Mouse (Mus musculus) liver, embryonic 15.5 days (tissue): ENCODE data around the gene Calml3. TPM values are rescaled to one million over a fixed set of nuclear protein-coding genes. Genes with fewer than 3 reads are reported as not detected.
"Not testable (repeated sequence)": the region's sequence is repeated elsewhere in the genome, so short reads cannot be mapped to it uniquely, and the experiment has no call there.

ENCODE experiments used
- ATAC-seq: fragments of 200-750 bp; cut with Nextera tagmentation; 2 replicates; pipeline ENCODE4 v1.8.0; 2017; ENCODE audit warnings: moderate number of reproducible peaks, mild to moderate bottlenecking, moderate library complexity; ENCODE audit not compliant: insufficient read depth
- H3K27ac ChIP-seq: fragments of 300-500 bp; sonication (generic); replicated peaks from 2 replicates; pipeline ENCODE4 v1.5.1; 2015; ENCODE audit warnings: mild to moderate bottlenecking, inconsistent platforms
- H3K27me3 ChIP-seq: fragments of 300-500 bp; sonication (generic); 2 replicates; pipeline ENCODE4 v1.6.1; 2015; ENCODE audit warnings: mild to moderate bottlenecking, inconsistent platforms
- H3K36me3 ChIP-seq: fragments of 300-500 bp; sonication (generic); replicated peaks from 2 replicates; pipeline ENCODE4 v1.6.1; 2015; ENCODE audit warnings: moderate library complexity, mild to moderate bottlenecking, inconsistent platforms
- H3K4me1 ChIP-seq: fragments of 300-500 bp; sonication (generic); replicated peaks from 2 replicates; pipeline ENCODE4 v1.6.1; 2015; ENCODE audit warnings: inconsistent platforms
- H3K4me2 ChIP-seq: fragments of 300-500 bp; sonication (generic); 2 replicates; pipeline ENCODE4 v1.6.1; 2015; ENCODE audit warnings: moderate library complexity, mild to moderate bottlenecking, inconsistent platforms
- H3K4me3 ChIP-seq: fragments of 300-500 bp; sonication (generic); replicated peaks from 2 replicates; pipeline ENCODE4 v1.5.1; 2015; ENCODE audit warnings: mild to moderate bottlenecking, inconsistent platforms
- H3K9ac ChIP-seq: fragments of 300-500 bp; sonication (generic); 2 replicates; pipeline ENCODE4 v1.6.1; 2015; ENCODE audit warnings: moderate library complexity, mild to moderate bottlenecking, inconsistent platforms
- H3K9me3 ChIP-seq: fragments of 300-500 bp; sonication (generic); replicated peaks from 2 replicates; pipeline ENCODE4 v1.6.1; 2016; ENCODE audit warnings: inconsistent platforms
- WGBS: fragments of 180-500 bp; shearing (Covaris S2); methylation state at CpG from one replicate; pipeline ENCODE4 v1.1.7; 2015; ENCODE audit warnings: mixed read lengths; ENCODE audit not compliant: insufficient replicate concordance; 5-methylcytosine and 5-hydroxymethylcytosine counted together
- polyA plus RNA-seq: library from polyadenylated mRNA; unstranded; fragments of >200 nt; fragmentation: Nextera tagmentation; extraction: Ambion mirVana; gene quantifications from 2 replicates; pipeline ENCODE4 v1.2.1, GENCODE M21; 2015

Gene Calml3
- polyA plus RNA-seq: not detected in 2 replicates

- no peak within 1 kb of the TSS for H3K4me2 ChIP-seq
- no peak for ATAC-seq
- H3K9ac ChIP-seq: no peak within 1 kb of the TSS
- H3K36me3 ChIP-seq: no peaks in the 10 kb centered on the region
- no peak within 1 kb of the TSS for H3K4me3 ChIP-seq
- no peaks in the 10 kb centered on the region for H3K27me3 ChIP-seq
- no peak within 1 kb of the TSS for H3K27ac ChIP-seq
- no peaks in the 10 kb centered on the region for H3K4me1 ChIP-seq
- 69% methylated on average over 13 of the region's 13 CpGs for WGBS
- no peaks in the 10 kb centered on the region for H3K9me3 ChIP-seq
These were observed at the start of gene Calml3 for GRCm38 (mm10) chr13:3804186-3804585. Calml3 (minus strand) TSS chr13:3804316.

DNA sequence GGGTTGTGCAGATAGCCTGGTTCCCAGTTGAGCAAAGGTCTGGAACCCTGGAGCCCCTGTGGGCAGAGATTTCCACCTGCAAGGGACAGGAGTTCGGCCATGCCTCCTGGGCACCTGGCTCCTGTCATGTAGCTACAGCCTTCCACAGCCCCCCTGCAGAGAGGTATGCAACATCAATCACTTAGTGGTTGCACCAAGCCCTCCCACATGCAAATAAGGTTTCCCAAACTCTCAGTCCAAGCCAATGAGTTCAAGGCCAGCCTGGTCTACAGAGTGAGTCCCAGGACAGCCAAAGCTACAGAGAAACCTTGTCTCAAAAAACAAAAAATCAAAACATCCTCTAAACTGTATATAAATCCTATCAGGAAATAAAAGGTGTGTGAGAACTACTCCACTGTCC is 46.2 kb upstream of the Calml3 start:
- WGBS: 63% methylated on average over 1 of the region's 1 CpGs
- Histone ChIP-seq H3K4me2 (no peak overlapping the region), H3K9me3 (no peaks in the 10 kb centered on the region), H3K27ac (no peak overlapping the region), H3K4me1 (no peaks in the 10 kb centered on the region), H3K36me3 (no peaks in the 10 kb centered on the region), H3K4me3 (no peak overlapping the region), H3K27me3 (peaks cover 14% of the 10 kb centered on the region), H3K9ac (no peak overlapping the region)
- no peak for ATAC-seq

DNA sequence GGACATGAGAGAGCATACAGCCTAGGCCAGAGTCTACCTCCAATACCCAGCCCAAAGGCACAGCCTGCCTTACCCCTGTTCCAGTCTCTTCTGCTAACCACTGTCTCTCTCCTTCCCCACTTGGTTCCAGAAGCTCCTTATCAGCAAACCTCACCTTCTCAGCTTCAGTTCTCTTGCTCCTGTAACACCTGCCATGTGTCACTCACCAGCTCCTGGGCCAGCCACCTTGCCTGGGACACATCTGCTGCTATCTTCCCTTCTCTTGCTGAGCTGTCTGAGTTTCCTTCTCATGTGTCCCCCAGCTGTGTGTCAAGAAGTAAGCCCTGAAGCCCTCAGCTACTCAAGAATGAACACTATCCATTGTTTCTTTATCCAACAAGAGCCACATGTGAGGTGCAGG is 36.5 kb upstream of the Calml3 start:
- H3K36me3 ChIP-seq, H3K4me3 ChIP-seq, H3K9me3 ChIP-seq, H3K27ac ChIP-seq, H3K4me2 ChIP-seq, H3K27me3 ChIP-seq, H3K4me1 ChIP-seq, H3K9ac ChIP-seq: not testable (repeated sequence)
- ATAC-seq: peak; percentile 44; the same call in 1 of the 2 replicates

DNA sequence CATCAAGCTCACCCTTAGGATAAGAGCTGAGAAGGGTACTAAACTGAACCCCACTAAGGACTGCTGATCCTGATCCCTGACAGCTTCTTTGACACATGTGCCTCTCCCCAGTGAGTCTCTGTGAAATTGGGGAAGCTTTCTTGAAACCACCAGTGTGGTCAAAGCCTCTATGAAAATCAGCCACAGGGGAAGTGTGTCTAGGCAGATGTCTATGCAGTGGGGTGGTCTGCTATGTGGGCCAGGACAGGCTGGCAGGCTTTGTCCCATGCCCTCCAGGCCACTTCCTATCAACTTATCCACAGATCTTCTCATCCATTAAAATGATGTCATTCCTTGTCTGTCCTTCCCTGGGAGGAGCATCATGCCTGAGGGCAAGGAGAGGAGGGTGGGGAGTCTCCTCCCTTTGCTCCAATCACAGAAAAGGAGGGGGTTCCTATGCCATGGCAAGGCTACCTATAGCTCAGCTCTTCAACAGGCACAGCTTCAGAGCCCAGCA is 33.2 kb upstream of the Calml3 start, which contains the start of gene Calm4:
Gene Calm4, plus strand, starts transcription at position 446 of the 496 bp plus-strand sequence.
- H3K27me3 ChIP-seq, H3K4me2 ChIP-seq, ATAC-seq, H3K4me3 ChIP-seq, H3K9me3 ChIP-seq, H3K4me1 ChIP-seq, H3K9ac ChIP-seq, H3K27ac ChIP-seq, H3K36me3 ChIP-seq: not testable (repeated sequence)

- not testable (repeated sequence) for H3K4me2 ChIP-seq, H3K4me1 ChIP-seq, H3K4me3 ChIP-seq, H3K9me3 ChIP-seq, H3K36me3 ChIP-seq, H3K27ac ChIP-seq, ATAC-seq, H3K27me3 ChIP-seq, H3K9ac ChIP-seq
These were observed 29.5 kb upstream of the Calml3 start for GRCm38 (mm10) chr13:3833644-3834043.

DNA sequence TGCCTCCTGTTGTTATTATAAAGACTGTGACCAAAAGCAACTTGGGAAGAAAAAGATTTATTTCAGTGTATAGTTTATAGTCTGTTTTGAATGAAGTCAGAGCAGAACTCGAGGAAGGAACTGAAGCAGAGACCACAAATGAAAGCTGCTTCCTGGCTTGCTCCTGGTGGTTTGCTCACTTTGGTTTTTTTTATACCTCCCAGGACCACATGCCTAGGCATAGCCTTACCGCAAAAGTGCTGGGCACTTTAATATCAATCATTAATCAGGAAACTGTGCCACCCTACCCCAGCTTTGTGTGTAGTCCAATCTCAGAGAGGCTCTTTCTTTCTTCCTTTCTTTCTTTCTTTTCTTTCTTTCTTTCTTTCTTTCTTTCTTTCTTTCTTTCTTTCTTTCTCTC is 28.3 kb upstream of the Calml3 start:
- 6% methylated on average over 2 of the region's 2 CpGs for WGBS
- Histone ChIP-seq H3K9me3 (no peaks in the 10 kb centered on the region), H3K9ac (no peak overlapping the region), H3K27ac (no peak overlapping the region), H3K4me2 (no peak overlapping the region), H3K36me3 (no peaks in the 10 kb centered on the region), H3K27me3 (0 out of 2 replicates have a peak, but pooled peaks cover 3% of the 10 kb centered on the region), H3K4me3 (no peak overlapping the region), H3K4me1 (no peaks in the 10 kb centered on the region)
- ATAC-seq: no peak

- 41% methylated on average over 1 of the region's 1 CpGs for WGBS
- H3K4me1 ChIP-seq: no peaks in the 10 kb centered on the region
- no peaks in the 10 kb centered on the region for H3K9me3 ChIP-seq
- H3K9ac ChIP-seq: no peak overlapping the region
- no peak for ATAC-seq
- H3K27me3 ChIP-seq: 0 out of 2 replicates have a peak, but pooled peaks cover 3% of the 10 kb centered on the region
- no peak overlapping the region for H3K4me2 ChIP-seq
- no peak overlapping the region for H3K27ac ChIP-seq
- no peaks in the 10 kb centered on the region for H3K36me3 ChIP-seq
- H3K4me3 ChIP-seq: no peak overlapping the region
These were observed 27.9 kb upstream of the Calml3 start for GRCm38 (mm10) chr13:3831994-3832393.

- H3K4me2 ChIP-seq: no peak overlapping the region
- no peaks in the 10 kb centered on the region for H3K4me1 ChIP-seq
- H3K27me3 ChIP-seq: 0 out of 2 replicates have a peak, but pooled peaks cover 3% of the 10 kb centered on the region
- no peak overlapping the region for H3K4me3 ChIP-seq
- no peaks in the 10 kb centered on the region for H3K9me3 ChIP-seq
- 46% methylated on average over 5 of the region's 5 CpGs for WGBS
- no peak overlapping the region for H3K27ac ChIP-seq
- H3K36me3 ChIP-seq: no peaks in the 10 kb centered on the region
- ATAC-seq: no peak
- H3K9ac ChIP-seq: no peak overlapping the region
These were observed 27.4 kb upstream of the Calml3 start for GRCm38 (mm10) chr13:3831546-3831945.

GRCm38 (mm10) chr13:3825726-3826125 is 21.6 kb upstream of the Calml3 start:
- no peak overlapping the region for H3K4me3 ChIP-seq
- no peaks in the 10 kb centered on the region for H3K4me1 ChIP-seq
- no peaks in the 10 kb centered on the region for H3K9me3 ChIP-seq
- H3K9ac ChIP-seq: no peak overlapping the region
- no peak overlapping the region for H3K27ac ChIP-seq
- H3K4me2 ChIP-seq: no peak overlapping the region
- no peak for ATAC-seq
- H3K27me3 ChIP-seq: no peaks in the 10 kb centered on the region
- H3K36me3 ChIP-seq: no peaks in the 10 kb centered on the region

DNA sequence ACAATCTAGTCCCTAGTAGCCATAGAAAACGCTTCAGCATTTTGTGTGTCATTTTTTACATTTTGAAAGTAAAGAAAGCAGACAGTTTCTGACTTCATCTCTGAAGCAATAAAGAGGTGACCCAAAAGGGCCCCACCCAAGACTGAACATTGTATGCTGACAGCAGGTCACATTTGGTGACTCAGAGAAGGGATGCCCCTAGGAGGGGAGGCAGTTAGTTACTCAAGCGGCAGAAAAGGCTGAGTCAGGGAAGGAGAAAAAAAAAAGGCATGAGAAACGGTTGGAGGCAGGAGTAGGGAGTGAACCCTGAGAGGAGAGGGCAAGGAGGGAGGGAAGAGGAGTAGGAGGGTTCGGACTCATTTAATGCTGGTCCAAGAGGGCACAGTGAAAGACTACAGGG is 18.0 kb upstream of the Calml3 start:
- no peaks in the 10 kb centered on the region for H3K27me3 ChIP-seq
- WGBS: 44% methylated on average over 4 of the region's 4 CpGs
- H3K9me3 ChIP-seq: no peaks in the 10 kb centered on the region
- H3K27ac ChIP-seq: no peak overlapping the region
- H3K36me3 ChIP-seq: no peaks in the 10 kb centered on the region
- no peak overlapping the region for H3K4me2 ChIP-seq
- no peak for ATAC-seq
- H3K9ac ChIP-seq: no peak overlapping the region
- no peaks in the 10 kb centered on the region for H3K4me1 ChIP-seq
- H3K4me3 ChIP-seq: no peak overlapping the region

- WGBS: 75% methylated on average over 2 of the region's 2 CpGs
- H3K9me3 ChIP-seq: no peaks in the 10 kb centered on the region
These were observed 14.6 kb upstream of the Calml3 start for GRCm38 (mm10) chr13:3818740-3819076.

GRCm38 (mm10) chr13:3818012-3818739 is 14.1 kb upstream of the Calml3 start:
- Histone ChIP-seq H3K4me1 (no peaks in the 10 kb centered on the region), H3K9ac (no peak overlapping the region), H3K27ac (no peak overlapping the region), H3K9me3 (no peaks in the 10 kb centered on the region), H3K4me3 (no peak overlapping the region), H3K27me3 (no peaks in the 10 kb centered on the region), H3K4me2 (no peak overlapping the region), H3K36me3 (no peaks in the 10 kb centered on the region)
- no peak for ATAC-seq
- 49% methylated on average over 5 of the region's 5 CpGs for WGBS

More at GRCm38 (mm10) chr13:3818740-3819076, 14.6 kb upstream of the Calml3 start:
- no peak overlapping the region for H3K9ac ChIP-seq
- no peak overlapping the region for H3K4me3 ChIP-seq
- no peaks in the 10 kb centered on the region for H3K36me3 ChIP-seq
- no peak for ATAC-seq
- H3K4me2 ChIP-seq: no peak overlapping the region
- no peaks in the 10 kb centered on the region for H3K27me3 ChIP-seq
- no peak overlapping the region for H3K27ac ChIP-seq
- no peaks in the 10 kb centered on the region for H3K4me1 ChIP-seq
